Mouse (Mus musculus): Measurements from ENCODE around the gene Arrdc2.
A peak's percentile ranks its signal among the peaks of the same experiment; 100 is the strongest.

Arrdc2 gene

DNA sequence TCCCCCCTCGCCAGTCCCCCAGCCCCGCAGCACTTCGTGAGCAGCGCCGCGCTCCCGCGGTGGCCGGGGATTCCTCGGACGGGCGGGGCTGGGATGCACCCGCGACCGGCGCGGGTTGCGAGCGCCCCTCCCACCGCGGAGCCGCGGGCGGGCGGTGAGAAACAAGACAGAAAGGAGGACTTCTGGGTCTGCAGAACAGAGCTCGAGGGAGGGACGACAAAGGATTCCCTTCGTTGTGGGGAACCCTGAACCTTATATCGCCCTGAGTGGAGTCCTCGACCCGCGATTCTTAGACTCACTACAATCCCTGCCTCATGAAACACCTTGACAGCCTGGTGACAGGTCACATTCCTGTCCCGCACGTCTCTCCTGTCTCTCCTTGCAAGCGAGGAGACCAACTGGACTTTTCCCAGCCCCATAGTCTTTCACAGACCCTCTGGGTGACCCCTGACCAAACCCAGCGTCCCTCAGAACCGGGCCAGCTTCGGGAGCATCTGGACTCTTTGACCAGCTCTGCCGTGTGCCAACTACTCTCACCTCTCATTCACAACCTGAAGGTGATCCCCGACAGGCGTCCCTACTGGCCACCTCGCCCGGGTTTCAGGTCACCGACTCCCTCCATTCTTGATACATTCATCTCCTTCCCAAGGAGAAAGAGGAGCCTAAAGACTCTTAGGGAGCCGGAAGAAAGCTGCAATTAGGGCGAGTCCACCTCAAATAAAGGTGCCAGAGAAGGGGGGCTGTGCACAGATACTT, 24.6 kb upstream of the Arrdc2 start:
- DNase-seq (ENCODE audit: low spot score), result no peak

DNA sequence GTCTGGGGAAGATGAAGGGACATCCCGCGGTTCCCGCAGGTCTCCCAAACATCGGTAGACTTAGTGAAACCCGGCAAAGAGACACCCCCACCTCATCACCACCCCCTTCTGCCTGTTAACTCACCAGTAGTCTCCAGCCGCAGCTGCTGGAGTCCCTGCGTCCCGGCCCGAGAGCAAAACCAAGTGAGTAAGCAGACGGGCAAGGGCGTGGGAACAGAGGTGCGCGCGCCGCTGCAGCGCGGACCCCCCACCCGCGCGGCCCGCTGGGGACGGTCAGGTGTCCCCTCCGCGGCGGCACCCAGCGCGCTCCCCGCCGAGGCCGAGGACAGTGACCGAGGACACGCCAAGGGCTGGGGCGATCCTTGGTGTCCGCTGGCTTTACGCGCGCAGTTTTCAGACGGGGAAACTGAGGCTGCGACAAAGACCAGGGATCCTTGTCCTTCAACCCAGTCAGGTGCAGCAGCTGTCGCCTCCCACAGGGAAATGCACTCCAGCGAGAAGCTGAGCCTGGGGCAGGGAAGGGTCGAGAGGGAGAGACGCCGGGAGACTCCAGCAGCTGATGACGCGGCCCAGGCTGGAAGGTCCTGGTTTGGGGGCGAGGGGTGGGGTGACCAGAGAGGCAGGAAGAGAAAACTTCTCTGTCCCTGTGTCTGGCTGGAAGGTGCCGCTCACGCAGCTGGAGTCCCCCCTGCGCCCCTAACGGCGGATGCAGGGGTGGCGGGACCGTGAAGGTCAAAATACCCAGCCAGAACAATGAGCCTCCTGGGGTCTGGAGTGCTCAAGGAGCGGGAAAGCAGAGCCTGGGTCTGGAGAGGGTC, 23.5 kb upstream of the Arrdc2 start, which contains the start of gene Kcnn1:
Gene Kcnn1, minus strand, starts transcription at position 435 of the 818 bp plus-strand sequence.
- no peak for DNase-seq (ENCODE audit: low spot score)

DNA sequence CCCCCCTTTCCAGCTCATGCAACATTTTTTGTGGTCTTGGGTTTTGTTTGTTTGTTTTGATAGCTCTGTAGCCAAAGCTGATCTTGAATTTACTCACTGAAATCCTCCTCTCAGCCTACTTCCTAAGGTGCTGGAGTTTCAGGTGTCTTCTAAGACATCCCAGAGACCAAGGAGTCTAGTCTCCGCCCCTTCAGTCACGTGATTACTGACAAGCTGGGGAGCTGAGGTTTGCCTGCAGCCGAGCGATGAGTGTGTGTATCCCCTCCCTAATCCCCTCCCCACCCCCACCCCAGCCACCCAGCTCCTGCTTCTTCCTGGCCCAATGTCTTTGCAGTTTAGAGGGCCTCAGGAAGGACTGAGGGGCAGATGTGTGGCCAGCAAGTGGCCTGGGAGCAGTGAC, 18.0 kb upstream of the Arrdc2 start:
- no peak for DNase-seq (ENCODE audit: low spot score)

DNA sequence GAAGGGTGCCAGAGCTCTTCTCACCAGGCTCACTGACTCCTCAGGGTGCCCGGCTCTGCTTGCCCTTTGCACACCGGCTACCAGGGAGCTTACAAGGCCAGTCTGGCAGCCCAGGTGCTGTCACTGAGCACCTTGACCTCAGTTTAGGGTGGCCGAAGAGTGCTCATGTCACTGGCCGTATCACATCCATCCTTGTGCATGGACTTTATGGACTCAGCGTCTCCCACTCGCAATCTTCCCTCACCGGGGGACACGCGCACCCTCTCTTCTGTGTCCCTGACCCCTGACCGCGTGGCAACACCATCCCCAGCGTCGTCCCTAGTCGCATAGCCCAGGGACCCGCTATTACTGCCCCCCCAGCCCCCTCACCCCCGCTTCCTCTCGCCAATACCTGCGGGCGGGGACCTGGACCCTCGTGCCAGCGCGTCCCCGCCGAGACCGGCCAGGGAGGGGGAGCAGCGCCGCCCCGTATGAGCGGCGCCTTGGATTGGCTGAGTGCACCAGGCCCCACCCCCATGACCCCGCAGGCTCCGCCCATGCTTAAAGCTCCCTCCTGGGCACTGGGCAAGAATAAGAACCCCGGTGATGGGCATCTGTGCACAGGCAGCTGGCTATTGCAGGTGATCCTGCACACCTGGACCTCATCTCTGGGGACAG, 17.1 kb upstream of the Arrdc2 start:
- DNase-seq (ENCODE audit: low spot score), result no peak

DNA sequence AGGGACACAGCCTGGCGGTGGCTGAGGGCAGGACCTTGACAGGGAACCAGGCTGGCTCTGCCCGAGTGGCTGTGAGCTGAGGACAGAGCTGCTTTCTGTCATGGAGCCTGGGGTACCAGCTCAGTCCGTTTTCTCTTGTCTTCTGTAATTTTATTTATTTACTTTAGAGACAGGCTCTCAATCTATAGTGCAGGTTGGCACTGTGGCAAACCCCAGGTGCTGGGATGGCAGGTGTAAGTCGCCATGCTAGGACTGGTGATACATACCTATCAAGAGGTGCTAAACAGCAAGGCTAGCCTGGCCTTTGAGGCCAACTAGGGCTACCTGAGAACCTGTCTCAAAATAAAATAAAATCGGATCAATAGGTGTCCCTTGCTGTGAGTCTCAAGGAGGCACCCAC, 16.5 kb upstream of the Arrdc2 start:
- no peak for DNase-seq (ENCODE audit: low spot score)

DNA sequence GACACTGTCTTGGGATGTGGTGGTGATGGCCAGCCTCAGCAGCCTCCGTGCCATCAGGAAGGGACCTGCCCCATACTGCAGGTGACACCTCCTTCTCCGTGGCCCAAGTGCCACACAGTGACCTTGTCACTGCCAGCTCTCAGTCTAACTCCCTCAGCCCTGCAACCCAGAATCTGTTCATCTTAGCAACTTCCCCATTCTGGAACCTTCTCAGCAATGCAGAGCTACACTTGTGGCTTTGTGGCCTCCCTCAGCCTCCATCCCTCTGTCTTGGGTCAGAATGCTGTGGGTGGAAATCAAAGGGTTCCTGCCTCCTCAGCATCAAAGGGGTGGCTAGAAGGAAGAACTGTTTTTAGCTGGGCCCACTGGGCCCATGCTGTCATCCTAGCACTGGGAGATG, 14.3 kb upstream of the Arrdc2 start:
- no peak for DNase-seq (ENCODE audit: low spot score)

DNA sequence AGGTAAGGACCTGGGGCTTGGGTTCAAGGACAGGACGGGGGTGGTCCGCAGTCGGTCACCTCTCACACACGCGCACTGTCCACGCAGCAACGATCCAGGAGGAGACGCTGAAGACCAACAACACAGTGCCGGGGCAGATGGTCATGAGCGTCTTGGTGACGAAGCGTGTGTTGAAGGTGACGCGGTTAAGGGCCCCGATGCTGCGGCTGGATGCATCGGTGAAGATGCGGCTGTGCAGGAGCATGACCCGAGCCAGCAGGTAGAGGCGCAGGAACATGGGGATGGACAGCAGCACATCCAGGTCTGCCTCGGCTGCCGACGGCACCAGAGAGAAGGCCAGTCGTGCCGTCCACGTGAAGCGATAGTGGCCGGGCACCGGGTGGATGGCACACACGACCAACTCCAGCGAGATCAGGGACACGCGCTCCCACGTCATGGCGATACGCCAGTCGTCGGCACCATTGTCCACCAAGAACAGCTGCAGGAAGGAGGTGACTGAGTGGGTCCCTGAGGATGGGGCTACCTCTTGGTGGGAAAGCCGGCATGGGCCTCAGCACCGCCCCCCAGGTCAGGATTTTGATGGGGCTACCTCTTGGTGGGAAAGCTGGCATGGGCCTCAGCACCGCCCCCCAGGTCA, 13.2 kb upstream of the Arrdc2 start:
- no peak for DNase-seq (ENCODE audit: low spot score)

DNA sequence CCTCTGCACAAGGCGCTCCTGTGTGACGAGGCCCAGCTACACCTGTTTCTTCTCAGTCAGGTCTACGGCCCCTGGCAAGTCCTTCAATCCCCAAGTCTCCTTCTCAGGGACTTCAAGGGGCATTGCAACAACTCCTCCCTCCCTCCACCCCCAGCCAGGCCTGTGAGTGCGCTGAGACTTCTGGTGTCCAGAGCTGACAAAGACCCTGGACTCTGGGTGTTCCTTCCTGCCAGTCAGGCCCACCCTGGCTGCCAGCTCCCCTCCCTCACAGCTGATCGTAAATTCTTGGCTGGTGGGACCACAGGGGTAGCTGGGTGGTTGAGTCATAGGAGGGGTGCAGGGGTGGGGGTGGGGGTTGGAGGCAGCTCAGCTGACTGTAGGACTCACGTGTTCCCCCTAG, 12.3 kb upstream of the Arrdc2 start:
- DNase-seq (ENCODE audit: low spot score), result no peak

DNA sequence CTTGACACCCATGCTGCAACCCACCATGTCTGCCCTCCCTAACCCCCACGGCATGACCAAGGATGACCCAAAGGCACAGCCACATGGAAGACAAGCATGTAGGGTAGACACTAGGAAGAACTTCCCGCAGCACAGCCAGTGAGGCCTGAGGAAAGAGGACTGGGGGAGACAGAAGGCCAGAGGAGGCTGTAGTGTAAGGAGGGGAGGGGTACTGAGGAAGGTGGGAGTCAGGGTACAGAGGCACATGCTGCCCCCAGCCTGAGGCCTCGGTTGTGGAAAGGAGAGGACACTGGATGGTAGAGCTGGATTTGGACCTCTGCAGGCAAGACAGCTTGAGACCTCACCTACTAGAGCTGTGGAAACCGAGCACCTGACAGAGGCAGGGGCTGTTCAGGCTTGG, 11.4 kb upstream of the Arrdc2 start:
- no peak for DNase-seq (ENCODE audit: low spot score)

DNA sequence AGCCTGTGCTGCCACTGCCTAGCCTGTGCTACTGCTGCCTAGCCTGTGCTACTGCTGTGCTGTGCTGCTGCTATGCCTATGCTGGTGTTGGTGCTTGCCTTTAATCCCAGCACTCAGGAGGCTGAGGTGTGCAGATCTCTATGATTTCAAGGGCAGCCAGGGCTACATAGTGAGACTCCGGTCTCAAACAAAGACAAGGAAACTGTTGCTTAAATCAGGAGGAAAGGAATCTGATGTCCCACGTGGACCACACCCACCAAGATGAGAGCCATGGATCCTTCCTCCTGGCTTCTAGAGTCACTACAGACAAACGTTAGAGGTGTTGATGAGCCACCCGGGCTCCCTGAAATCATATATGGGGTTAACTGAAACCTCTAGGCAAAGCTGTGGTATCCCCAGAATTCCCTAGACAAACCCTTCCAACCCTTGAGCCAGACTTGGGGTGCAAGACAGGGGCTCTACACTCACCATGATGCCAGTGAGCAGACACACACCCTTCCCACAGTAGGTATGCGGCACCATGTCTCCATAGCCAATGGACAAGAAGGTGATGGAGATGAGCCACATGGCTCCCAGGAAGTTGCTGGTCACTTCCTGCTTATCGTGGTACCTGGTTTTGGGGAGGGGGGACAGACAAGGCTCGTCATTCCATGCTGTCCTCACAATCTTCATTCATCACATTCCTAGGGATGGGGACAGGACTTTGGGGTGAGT, 10.8 kb upstream of the Arrdc2 start:
- DNase-seq (ENCODE audit: low spot score), result no peak

DNA sequence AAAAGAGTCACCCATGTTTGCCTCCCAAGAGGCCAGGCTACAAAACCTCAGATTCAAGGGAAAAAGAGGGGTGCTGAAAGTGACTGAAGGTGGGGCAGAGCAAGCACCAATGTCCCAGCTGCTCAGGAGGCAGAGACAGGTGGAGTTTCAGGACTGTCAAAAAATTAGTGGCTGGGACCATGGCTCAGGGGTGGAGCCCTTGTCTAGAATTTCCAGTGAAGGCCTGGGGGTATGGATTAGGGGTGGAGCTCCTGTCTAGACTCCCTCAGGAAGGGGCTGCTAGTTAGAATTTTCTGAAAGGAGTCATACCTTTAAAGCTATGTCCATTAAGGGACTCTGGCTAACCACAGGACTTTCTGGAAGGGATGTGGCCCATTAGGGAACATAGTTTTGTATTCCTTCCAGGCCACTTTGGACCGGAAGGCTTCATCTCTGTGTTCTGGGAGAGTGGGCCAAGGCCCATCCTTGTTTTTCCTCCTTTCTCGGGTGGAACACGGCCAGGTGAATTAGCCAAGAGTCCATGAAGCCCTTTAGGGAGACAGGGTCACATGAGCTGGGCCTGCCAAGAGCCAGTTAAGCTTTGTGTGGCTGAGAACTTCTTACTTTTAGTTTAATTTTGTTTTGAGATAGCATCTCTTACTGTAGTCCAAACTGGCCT, 9.9 kb upstream of the Arrdc2 start:
- peak; percentile 63 for DNase-seq (ENCODE audit: low spot score)

DNA sequence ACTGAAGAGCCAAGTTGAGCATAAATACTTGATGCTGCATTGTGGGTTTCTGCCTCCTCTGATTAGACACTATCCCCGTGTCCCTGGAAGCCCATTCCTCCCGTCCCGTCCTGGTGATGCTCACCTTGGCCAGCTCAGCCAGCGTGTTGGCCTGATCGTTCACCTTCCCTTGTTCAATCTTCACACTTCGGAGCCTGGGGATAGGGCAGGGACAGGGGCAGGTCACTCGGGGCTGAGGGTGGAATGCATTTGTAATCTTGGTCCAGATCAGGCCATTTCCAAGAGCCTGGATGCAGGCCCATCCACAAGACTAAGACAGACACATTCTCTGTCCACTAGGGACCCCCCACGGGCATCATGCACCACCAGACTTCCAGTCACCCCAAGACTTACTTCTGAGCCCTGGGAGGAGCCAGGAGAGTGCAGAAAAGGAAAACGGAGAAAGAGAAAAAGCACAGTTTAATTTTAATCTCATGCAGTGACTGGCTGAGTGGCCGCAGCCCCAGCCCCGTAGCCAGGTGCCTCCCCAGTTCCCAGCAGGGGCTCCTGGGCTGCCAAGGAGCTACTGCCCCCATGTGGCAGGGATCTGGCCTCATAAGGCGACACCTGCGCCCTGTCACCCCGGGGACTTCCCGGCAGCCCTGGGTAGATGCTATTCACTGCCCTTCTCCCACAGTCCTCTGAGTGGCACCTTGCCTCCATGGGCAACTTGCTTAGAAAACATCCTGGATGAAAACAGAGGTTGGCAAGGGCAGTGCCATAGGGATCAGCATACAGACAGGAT, 7.0 kb upstream of the Arrdc2 start:
- DNase-seq (ENCODE audit: low spot score), result no peak

DNA sequence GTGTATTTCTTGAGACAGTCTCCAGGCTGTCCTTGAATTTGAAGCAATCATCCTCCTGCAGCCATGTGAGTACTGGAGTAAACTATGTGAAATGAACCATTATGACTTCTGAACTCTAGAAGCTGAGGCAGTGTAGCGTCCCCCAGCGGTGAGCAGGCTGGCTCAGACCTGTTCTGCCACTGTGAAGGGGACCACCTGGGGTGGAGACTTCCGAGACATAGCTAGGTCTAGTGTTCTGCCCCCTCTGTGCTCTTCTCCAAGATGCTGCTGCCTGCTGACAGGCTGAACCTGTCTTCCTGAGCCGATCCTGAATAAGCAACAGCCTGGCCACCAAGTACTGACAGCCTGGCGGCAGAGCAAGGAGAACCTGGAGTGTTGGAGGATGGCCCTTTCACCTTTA, 5.6 kb upstream of the Arrdc2 start:
- DNase-seq (ENCODE audit: low spot score), result no peak

DNA sequence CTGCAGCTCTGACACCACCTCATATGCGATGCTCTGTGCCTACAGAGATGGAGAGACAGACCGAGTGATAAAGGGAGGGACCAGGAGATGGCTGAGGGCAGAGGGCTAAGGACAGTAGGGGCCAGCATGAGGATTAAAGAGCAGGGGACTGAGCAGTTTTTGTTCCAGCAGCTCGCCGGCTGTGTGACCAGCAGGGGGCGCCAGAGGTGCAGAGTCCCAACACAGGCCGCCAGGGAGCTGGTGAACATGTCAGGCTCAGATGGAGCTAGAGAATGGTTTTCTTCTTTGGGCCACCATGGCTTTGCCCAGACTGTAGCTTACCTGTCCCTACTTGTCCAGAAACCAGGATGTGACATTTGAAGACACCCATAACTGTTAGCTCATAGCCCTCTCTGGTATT, 5.0 kb upstream of the Arrdc2 start:
- DNase-seq (ENCODE audit: low spot score), result peak; percentile 91

DNA sequence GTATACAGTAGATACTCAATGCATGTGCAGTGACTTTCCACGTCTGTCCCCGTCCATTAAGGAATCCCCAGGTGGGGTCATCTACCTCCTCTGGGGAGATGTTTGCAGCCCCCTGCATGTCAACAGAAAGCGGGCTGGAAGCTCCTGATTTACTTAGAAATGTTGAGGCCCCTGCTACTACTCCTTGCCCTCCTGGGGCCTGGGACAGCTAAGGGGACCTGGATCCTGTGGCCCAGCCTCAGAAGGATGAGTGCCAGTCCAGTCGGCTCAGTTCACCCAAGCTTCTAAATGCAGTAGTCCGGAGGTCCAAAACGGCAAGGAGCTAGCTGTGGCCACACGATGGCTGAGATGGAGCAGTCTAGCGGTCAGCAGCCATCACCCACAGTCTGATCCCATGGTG, 4.4 kb upstream of the Arrdc2 start:
- no peak for DNase-seq (ENCODE audit: low spot score)

DNA sequence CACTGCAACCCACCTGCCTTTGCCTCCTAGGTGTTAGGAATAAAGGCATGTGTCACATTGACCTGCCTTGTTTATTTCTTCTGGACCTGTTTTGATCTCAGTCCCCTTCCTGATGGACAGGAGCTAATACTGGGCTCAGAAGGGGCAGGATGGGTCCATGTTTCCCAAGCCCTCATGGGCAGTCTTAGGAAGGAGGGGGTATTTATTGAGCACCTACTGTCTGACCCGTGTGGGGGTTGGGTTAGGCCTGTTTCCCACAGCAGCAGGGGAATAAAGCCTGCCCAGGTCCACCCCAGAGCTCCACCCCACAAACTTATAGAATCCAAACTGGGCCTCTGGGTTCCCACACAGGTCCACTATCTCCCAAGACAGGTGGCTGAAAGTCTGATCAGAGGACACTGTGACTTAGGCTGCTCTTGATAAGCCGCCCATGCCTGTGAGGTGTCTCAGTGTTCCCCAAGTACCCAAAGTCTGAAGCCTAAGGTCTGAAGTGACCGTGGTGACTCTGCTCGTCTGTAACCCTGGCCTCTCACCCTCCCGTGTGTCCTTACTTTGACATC, 3.8 kb upstream of the Arrdc2 start:
- no peak for DNase-seq (ENCODE audit: low spot score)

DNA sequence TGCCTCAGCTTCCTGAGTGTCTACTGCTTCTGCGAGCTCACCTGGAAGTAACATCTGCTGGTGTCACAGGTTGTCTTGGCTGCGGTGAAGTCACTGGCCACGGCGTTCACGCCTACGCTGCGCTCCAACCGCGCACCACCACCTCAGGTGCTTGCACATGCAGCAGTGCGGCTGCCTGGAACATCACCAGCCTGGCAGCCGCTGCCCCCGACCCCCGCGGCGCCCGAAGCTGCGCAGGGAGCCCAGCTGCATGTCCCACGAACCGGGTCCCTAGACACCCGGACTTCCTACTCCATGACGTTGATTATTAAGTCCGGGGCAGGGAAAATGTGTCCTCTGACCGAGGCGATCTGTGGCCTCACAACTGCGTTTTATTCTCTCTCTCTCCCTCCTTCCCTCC, 3.0 kb upstream of the Arrdc2 start:
- no peak for DNase-seq (ENCODE audit: low spot score)

DNA sequence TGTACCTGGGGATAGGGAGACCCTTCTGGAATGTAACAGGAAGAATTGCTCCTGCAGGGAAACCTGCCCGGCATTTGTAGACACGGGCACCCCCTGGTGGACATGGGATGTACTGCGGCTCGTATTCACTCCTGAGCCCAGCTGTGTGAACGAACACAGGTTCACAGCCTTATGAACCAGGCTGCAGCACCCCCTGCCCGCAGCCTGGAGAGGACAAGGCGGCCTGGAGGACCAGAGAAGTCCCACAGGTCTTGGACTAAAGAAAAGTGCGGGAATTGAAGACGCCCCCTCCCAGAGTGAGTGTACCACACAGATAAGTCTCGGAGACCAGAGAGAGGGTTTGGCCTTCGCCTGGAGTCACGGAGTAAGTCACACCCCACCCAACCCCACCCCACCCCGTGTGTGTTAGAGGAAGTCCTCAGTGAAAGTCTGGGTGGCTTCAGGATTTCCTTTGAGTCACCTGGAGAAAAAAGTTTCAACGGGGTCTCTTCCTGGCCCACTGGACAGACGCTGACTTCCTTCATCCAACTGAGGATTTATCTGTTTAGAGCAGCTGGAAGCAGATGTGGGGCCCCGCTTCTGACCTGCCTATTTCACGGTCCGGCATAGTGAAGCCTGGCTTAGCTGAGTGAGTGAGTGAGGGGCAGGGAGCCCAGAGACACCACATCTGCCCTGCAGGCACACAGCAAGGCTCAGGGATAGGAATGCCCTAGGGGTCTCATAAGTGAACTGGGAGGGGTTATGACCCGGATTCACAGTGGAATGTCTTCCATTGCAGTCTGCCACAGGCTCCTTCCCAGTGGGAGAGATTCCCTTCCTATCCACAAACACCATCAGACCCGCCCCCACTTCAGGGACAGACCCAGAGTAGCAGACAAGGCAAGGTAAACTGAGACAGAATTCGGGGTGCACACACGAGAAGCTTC, 1.9 kb upstream of the Arrdc2 start:
- peak; percentile 90 for DNase-seq (ENCODE audit: low spot score)

DNA sequence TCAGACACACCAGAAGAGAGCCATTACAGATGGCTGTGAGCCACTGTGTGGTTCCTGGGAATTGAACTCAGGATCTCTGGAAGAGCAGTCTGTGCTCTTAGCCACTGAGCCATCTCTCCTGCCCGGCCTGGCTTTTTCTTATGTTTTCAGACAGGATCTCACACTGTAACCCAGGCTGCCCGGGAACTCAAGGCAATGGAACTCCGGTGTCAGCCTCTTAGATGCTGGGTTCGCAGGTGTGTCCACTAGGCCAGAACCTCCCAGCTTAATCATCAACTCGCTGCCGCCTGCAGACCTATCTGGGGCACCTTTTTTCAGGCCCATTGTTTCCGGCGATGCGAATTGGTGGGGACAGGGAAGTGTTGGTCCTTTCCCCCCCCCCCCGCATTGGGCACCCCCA, 1.1 kb upstream of the Arrdc2 start:
- DNase-seq (ENCODE audit: low spot score), result no peak

Measured in adipocyte (in vitro differentiated cells).